Mouse (Mus musculus) megakaryocyte, embryonic 14.5 days (primary cell): ENCODE data around the gene Prkar2a. TPM values are rescaled to one million over a fixed set of nuclear protein-coding genes. Genes with fewer than 3 reads are reported as not detected.

Experiments
- H3K27me3 ChIP-seq: replicated peaks from 2 replicates; pipeline ENCODE3; 2012; ENCODE audit warnings: inconsistent platforms
- H3K36me3 ChIP-seq: replicated peaks from 2 replicates; pipeline ENCODE3; 2012; ENCODE audit warnings: low read length, inconsistent platforms, mixed read lengths
- H3K4me1 ChIP-seq: 2 replicates; pipeline ENCODE4 v1.6.1; 2012; ENCODE audit warnings: inconsistent platforms
- H3K4me3 ChIP-seq: replicated peaks from 2 replicates; pipeline ENCODE3; 2012; ENCODE audit warnings: moderate library complexity, mild to moderate bottlenecking, inconsistent platforms
- H3K9me3 ChIP-seq: 2 replicates; pipeline ENCODE4 v1.6.1; 2012; ENCODE audit warnings: inconsistent platforms
- FLI1 ChIP-seq: IDR thresholded peaks from 2 replicates; pipeline ENCODE4 v1.6.1; 2012; ENCODE audit warnings: low read length, inconsistent platforms, mixed read lengths
- GATA1 ChIP-seq: IDR thresholded peaks from 3 replicates; pipeline ENCODE4 v1.6.1; 2012; ENCODE audit warnings: mixed read lengths, low read length, inconsistent platforms, borderline replicate concordance
- polyA plus RNA-seq: library from polyadenylated mRNA; stranded (reverse); fragments of >175 nt; gene quantifications from 2 replicates; pipeline ENCODE4 v1.2.3, GENCODE M21; 2012; ENCODE audit warnings: low replicate concordance; ENCODE audit not compliant: insufficient read depth

Gene Prkar2a
- polyA plus RNA-seq, 1 experiment: 2.8 TPM

DNA sequence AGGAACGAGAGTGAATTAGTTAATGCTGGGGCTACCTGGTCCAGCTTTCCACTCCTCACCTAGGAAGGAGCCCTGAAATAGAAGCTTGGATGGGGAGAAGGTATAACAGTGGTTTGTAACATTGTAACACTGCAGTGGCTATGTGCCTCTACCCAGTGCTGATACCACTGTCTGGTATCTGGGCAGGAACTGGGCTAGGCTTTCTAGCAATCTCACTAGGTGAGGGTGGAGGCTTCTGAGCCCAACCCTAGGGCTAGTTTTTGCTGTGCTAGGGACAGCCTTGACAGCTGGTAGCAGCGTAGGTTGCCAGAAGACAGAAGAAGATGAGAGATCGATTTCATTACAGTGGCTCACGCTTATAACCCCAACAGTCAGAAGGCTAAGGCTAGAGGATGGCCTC is 87.5 kb downstream of the Prkar2a start:
- no peak overlapping the region for H3K4me3 ChIP-seq
- H3K27me3 ChIP-seq: peaks cover 11% of the 10 kb centered on the region
- no peak for TF ChIP-seq GATA1
- no peak for TF ChIP-seq FLI1
- no peaks in the 10 kb centered on the region for H3K36me3 ChIP-seq
- peaks cover 14% of the 10 kb centered on the region for H3K9me3 ChIP-seq
- peaks cover 28% of the 10 kb centered on the region for H3K4me1 ChIP-seq

DNA sequence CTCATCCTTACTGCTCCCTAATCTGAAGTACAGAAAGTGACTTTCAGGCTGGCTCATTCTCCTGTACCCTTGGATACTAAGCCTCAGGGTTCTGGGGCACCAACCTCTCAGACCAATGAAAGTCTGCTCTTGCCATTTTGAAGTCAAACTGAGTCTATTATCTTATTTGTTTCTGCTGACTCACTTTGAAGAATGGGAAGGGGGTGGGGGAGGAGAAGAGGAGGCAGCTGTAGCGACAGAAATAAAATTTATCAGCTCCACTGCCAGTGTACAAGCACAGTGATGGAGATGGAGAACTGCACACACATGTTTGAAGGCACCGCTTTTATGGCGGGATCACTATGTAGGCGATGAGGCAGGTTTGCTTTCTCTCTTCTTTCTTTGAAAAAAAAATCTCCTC is 88.2 kb downstream of the Prkar2a start:
- Histone ChIP-seq H3K27me3 (peaks cover 10% of the 10 kb centered on the region), H3K36me3 (no peaks in the 10 kb centered on the region), H3K4me3 (no peak overlapping the region), H3K4me1 (peaks cover 32% of the 10 kb centered on the region), H3K9me3 (peaks cover 11% of the 10 kb centered on the region)
- TF ChIP-seq FLI1 (no peak), GATA1 (no peak)

DNA sequence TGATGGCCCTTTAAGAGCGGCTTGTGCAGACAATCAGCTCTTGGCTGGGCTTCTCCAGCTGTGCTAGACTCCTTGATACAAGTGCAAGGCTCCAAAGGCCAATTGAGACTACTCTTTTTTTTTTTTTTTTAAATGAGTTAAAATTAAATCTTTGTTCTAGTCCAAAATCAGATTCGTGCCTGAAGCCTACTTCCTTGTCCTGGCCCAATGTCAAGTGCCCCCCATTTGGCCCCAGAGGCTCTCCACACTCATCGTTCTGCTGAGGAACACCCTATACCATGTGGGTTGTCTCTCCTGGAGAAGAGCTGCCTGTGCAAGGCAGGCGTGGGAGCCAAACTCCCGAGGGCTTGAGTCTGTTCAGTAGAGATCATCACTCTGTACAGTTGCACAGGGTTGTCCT is 91.8 kb downstream of the Prkar2a start:
- TF ChIP-seq FLI1: no peak
- TF ChIP-seq GATA1: no peak
- peaks cover 45% of the 10 kb centered on the region for H3K4me1 ChIP-seq
- H3K27me3 ChIP-seq: peaks cover 6% of the 10 kb centered on the region
- H3K9me3 ChIP-seq: peaks cover 5% of the 10 kb centered on the region; the same call in 1 of the 2 replicates
- peaks cover under 1% of the 10 kb centered on the region for H3K36me3 ChIP-seq
- H3K4me3 ChIP-seq: no peak overlapping the region

DNA sequence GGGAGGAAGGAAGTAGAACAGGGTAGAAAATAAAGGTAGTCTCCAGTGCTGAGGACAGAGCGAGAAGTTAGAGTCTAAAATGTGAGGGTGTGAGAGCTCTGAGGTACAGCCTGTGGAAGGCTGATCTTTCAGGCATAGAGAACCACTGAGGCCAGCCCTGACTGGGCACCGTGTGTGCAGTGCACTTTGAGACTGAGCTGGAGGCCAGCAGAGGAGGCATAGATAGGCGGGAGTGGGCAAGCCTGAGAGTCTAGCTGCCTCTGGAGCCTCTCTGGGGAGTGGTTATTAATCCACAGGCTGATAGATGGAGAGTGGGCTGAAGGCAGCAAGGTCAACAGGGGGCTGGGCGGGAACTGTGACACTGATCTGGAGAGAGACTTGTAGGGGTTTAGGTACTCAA is 92.8 kb downstream of the Prkar2a start:
- peaks cover 8% of the 10 kb centered on the region for H3K36me3 ChIP-seq
- peaks cover 46% of the 10 kb centered on the region for H3K4me1 ChIP-seq
- peaks cover 2% of the 10 kb centered on the region for H3K27me3 ChIP-seq
- peaks cover 5% of the 10 kb centered on the region; the same call in 1 of the 2 replicates for H3K9me3 ChIP-seq
- no peak overlapping the region for H3K4me3 ChIP-seq
- TF ChIP-seq FLI1: no peak
- TF ChIP-seq GATA1: no peak

DNA sequence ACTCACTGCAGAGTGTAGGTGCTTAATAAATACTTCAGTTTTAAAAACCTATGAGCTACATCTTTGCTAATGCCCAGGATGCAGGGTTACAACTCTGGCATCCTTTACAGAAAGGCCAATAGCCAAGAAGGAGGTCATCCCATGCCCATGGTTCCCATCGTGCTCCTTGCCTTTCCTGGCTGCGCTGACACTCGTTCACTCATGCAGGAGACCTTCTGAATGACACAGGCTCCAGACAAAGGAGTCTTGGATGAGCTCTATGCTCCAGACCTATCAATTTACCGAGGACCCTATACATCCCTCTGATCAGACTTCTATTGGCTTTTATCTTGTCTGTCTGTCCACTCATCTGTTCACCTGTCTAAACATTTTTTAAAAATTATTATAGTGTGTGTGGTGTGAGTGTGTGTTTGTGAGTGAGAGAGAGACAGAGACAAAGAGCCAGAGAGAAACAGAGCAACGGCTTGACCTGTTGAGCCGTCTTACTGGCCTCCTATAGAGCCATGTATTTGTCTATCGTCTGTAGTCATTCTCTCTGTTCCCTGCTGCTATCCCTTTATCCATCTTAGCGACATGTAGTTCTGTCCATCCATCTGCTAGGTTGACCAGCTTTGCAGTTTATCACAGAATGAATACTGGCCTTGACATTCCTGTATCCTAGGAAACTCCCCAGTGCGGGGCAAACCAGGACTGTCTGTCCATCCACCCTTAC is 93.9 kb downstream of the Prkar2a start:
- H3K4me1 ChIP-seq: peaks cover 46% of the 10 kb centered on the region
- TF ChIP-seq FLI1 (no peak), GATA1 (no peak)
- peak overlapping the region; percentile 96 for H3K4me3 ChIP-seq
- peaks cover 17% of the 10 kb centered on the region for H3K36me3 ChIP-seq
- peaks cover 3% of the 10 kb centered on the region; the same call in 1 of the 2 replicates for H3K9me3 ChIP-seq
- H3K27me3 ChIP-seq: peaks cover 2% of the 10 kb centered on the region

DNA sequence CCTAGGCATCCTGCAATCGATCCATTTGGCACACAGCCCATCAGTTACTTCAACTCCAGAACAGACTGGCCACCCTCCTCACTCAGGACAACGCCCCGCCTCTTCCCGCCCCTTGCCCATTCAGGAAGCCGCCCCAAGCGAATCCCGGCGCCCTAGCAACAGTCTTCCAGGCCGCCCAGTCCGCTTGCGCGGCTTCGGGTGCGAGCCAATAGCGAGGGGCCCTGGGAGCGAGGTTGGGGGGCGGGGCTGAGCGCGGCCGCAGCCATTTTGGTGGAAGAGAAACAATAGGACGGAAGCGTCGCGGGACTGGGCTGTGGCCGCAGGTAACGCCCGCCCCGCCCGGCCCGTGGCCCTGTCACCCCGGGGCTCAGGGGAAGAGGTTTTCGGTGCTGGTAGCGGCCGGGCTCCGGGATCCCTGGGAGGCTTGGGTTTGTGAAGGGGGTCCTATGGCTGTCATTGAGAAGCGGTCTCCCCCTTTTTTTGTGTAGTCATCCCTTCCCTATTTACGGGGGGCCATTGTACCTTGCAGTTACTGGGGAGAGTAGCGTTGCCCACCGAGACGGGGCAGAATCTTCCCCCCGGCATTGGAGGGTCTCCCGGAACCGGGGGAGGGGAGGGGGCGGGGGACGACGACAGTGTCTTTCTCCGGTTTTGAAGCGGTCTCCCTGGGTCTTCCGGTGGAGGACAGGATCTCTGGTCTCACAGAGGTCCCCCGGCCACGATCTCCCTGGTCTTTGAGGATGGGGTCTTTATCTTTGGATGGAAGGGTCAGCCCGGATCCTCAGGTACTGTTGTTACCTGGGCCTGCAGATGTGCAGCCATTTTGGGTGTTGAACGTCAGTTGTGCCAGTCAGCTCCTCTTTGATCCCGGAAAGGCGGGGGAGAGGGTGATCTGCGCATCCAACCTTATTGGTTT is 94.7 kb downstream of the Prkar2a start, which contains the start of gene Ip6k2:
Ip6k2 (plus strand) TSS at position 249 of the 916 bp plus-strand sequence.
- Histone ChIP-seq H3K4me1 (peaks cover 53% of the 10 kb centered on the region), H3K4me3 (peak within 1 kb of the TSS; percentile 96), H3K27me3 (peaks cover 2% of the 10 kb centered on the region), H3K9me3 (no peaks in the 10 kb centered on the region), H3K36me3 (peaks cover 24% of the 10 kb centered on the region)
- TF ChIP-seq GATA1 (no peak), FLI1 (no peak; the same call in 1 of the 2 replicates)

DNA sequence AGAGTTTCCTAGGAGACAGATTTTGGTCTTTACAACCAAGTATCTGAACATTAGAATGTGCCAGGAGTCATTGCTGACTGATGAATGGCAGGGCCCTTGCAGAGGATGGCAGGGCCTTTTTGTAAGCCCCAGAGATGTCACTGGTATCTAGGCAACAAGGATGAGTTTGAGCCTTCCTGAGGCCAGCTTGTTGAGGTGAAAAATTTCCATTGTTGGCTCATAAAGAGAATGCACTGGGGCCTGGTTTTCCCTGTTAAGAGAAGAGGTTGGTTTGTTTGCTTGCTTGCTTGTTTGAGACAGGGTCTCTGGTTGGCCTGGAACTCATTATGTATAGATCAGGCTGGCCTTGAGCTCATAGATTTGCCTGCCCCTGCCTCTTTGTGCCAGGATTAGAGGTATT is 96.3 kb downstream of the Prkar2a start:
- Histone ChIP-seq H3K4me1 (peaks cover 69% of the 10 kb centered on the region), H3K36me3 (peaks cover 26% of the 10 kb centered on the region), H3K4me3 (no peak overlapping the region), H3K27me3 (peaks cover 2% of the 10 kb centered on the region), H3K9me3 (no peaks in the 10 kb centered on the region)
- no peak for TF ChIP-seq GATA1
- TF ChIP-seq FLI1: no peak

DNA sequence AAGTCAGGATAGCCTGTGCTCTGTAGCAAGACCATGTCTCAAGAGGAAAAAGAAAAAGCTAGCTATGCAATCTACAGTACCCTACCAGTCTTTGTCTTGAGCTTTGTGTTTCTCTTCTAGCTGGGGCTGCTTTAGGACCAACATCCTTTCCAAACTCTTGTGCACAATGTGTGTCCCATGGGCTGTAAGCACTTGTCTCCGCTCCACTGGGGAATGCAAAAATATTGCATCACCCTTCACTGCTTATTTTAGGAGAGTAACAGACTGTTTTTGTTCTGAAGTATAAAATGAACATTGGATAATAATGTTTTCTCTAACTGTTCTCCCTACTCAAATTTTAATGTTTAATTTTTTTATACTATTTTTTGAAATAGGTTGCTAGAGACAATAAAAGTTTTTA is 97.4 kb downstream of the Prkar2a start:
- Histone ChIP-seq H3K36me3 (peaks cover 29% of the 10 kb centered on the region), H3K27me3 (no peaks in the 10 kb centered on the region), H3K9me3 (no peaks in the 10 kb centered on the region), H3K4me3 (no peak overlapping the region), H3K4me1 (peaks cover 80% of the 10 kb centered on the region)
- no peak for TF ChIP-seq FLI1
- TF ChIP-seq GATA1: no peak

DNA sequence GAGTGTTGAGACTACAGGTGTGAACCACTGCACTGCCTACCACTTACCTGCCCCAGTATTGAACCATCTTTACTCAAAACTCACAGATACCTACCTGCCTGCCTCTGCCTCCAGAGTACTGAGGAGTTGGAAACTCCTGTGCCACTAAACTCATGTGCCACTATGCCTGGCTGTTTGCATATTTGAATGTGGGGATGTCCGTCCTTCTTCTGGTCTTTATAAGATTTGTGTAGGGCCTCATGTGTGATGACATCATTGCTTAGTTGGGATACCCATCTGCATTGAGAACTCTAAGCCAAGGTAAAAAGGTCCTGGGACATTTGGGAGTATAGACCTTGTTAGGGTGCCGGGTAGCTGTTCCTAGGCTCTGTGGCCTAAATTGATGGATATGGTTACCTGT is 98.0 kb downstream of the Prkar2a start:
- TF ChIP-seq GATA1: no peak
- TF ChIP-seq FLI1: no peak
- Histone ChIP-seq H3K27me3 (no peaks in the 10 kb centered on the region), H3K4me1 (peaks cover 83% of the 10 kb centered on the region), H3K36me3 (peaks cover 29% of the 10 kb centered on the region), H3K4me3 (no peak overlapping the region), H3K9me3 (no peaks in the 10 kb centered on the region)

DNA sequence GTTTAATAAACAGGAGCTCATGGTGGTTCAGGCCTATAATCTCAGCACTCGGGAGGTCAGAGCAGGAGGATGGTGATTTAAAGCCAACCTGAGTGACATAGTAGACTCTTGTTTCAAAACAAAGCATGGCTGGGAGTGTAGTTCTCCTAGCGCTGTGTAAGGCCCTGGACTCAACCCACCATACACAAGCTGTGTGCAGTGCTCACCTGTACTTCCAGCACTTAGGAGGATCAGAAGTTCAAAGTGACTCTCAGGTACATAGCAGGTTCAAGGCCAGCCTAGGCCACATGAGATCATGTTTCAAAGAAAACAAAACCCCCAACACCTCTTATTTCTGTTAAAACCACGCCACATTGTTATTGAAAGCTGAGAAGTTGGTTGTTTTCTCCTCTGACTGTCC is 99.6 kb downstream of the Prkar2a start:
- Histone ChIP-seq H3K27me3 (no peaks in the 10 kb centered on the region), H3K9me3 (no peaks in the 10 kb centered on the region), H3K36me3 (peaks cover 29% of the 10 kb centered on the region), H3K4me1 (peaks cover 90% of the 10 kb centered on the region), H3K4me3 (no peak overlapping the region)
- TF ChIP-seq FLI1: no peak
- no peak for TF ChIP-seq GATA1
